Mouse (Mus musculus): ENCODE data around the gene Foxn3. TPM values are rescaled to one million over a fixed set of nuclear protein-coding genes. Genes with fewer than 3 reads are reported as not detected.

Gene Foxn3
- polyA plus RNA-seq, 1 experiment: 71.3 TPM

DNA sequence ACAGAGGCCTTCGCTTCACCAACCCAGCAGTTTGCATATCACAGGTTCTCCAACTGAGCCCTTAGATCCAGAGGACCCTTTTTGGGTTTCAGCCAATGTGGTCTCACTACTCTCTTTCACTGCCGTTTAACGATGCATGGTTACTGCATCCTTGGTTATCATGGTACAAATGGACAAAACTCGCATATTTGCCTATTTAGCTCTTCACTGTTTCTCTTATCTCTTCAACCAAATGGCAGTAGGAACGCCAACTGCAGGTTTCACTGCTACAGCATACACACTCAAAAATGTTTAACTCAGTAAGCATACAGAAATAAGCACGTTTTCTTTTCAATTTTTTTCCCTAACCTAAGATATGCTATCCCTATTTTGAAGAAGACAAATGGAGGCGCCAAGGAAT is 31.0 kb downstream of the Foxn3 start:
- DNase-seq: no peak
- TF ChIP-seq POLR2A (IDR thresholded peaks at IDR 0.05; ENCODE audit: control insufficient read depth, extremely low read depth, insufficient read depth, low read length, poor library complexity): no peak
- TF ChIP-seq CTCF (IDR thresholded peaks at IDR 0.05; ENCODE audit: borderline replicate concordance, control insufficient read depth, extremely low read depth, insufficient read depth, low read length, poor library complexity): no peak
- no peaks in the 10 kb centered on the region for H3K36me3 ChIP-seq (ENCODE audit: control insufficient read depth, insufficient read depth, low read length)

DNA sequence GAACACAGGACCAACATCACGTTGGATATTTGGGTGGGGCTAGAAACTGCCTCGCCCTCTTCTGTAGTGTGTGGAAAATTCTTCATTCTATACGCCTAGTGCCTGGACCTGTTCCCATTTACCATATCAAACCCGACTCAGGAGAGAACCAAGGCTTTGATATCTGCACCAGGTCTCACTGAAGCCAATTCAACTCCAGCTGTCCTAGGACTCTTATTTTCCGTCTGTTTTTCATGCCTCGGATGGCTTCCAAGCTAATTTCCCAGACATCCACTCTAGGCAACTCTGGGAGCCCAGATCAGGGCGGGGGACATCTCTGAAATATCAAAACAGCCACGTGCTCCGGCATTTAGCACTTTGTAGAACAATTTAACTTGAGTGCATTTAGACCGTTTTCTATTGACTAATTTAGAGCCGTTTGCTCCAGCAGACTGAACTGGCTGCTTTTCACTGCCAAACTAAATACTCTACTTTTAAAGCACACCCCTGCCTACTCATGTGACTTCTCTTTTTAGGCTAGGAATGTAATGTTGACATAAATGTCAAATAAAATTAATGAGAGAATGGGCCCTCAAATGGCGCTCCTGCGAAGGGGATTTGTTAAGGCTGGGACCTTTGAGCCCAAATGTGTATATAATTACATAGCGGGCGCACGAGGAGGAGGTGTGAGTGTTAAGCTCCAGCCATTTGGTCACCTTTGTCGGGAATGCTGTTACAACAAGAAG is 33.5 kb downstream of the Foxn3 start:
- DNase-seq: no peak
- 92% methylated on average over 17 of the region's 17 CpGs for WGBS
- H3K4me3 ChIP-seq (ENCODE audit: control insufficient read depth, insufficient read depth, low read length): no peak overlapping the region
- H3K36me3 ChIP-seq (ENCODE audit: control insufficient read depth, insufficient read depth, low read length): no peaks in the 10 kb centered on the region
- no peaks in the 10 kb centered on the region for H3K27me3 ChIP-seq (ENCODE audit: control insufficient read depth, insufficient read depth, low read length)
- no peak for TF ChIP-seq CTCF (IDR thresholded peaks at IDR 0.05; ENCODE audit: borderline replicate concordance, control insufficient read depth, extremely low read depth, insufficient read depth, low read length, poor library complexity)
- no peak for TF ChIP-seq POLR2A (IDR thresholded peaks at IDR 0.05; ENCODE audit: control insufficient read depth, extremely low read depth, insufficient read depth, low read length, poor library complexity)
- no peak overlapping the region for H3K27ac ChIP-seq (ENCODE audit: control insufficient read depth, insufficient read depth, low read length)
- H3K4me1 ChIP-seq (replicated peaks; ENCODE audit: control insufficient read depth, insufficient read depth, low read length): peaks cover 2% of the 10 kb centered on the region; the same call in 1 of the 2 replicates

More for the DNA sequence above, 31.0 kb downstream of the Foxn3 start:
- Histone ChIP-seq H3K27me3 (ENCODE audit: control insufficient read depth, insufficient read depth, low read length) (no peaks in the 10 kb centered on the region), H3K27ac (ENCODE audit: control insufficient read depth, insufficient read depth, low read length) (no peak overlapping the region), H3K4me3 (ENCODE audit: control insufficient read depth, insufficient read depth, low read length) (no peak overlapping the region), H3K4me1 (replicated peaks; ENCODE audit: control insufficient read depth, insufficient read depth, low read length) (no peaks in the 10 kb centered on the region)
- 97% methylated on average over 7 of the region's 7 CpGs for WGBS

DNA sequence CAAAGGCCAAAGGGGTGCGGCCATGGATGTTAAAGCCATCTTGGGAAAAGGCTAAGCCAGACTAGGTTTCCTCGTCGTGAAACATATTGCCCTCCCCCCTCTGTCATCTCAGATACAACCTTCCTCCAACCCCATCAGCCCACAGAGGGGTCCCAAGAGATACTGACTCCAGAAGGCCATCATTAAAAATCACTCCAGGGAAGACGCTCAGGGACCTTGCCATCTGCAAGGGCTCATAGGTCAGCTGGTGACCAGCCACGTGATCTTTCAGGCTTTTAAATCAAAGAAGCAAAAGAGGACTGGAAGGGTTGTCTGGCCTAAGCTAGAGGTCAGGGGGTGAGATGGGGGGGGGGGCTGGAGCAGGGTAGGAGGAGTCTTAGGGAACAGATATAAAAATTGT is 34.4 kb downstream of the Foxn3 start:
- DNase-seq: no peak

DNA sequence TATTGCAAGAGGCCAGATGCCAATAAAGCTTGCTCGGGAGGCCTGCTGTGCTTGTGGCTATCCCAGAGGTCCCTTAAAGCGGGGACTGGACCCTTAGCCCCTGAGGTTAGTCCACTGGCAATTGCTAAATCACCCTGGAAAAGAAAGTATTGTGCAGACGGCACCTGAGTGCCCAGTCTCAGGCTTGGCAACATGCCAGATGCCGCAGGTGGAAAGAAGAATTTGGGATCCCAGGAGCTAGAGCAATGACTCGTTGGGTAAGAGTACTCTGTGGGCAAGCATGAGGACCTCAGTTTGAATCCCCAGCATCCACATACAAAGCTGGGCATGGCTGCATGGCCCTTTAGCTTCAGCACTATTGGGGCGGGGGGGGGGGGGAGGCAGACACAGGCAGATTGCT is 35.9 kb downstream of the Foxn3 start:
- DNase-seq: no peak
- H3K4me3 ChIP-seq (ENCODE audit: control insufficient read depth, insufficient read depth, low read length): no peak overlapping the region
- no peak for TF ChIP-seq POLR2A (IDR thresholded peaks at IDR 0.05; ENCODE audit: control insufficient read depth, extremely low read depth, insufficient read depth, low read length, poor library complexity)
- TF ChIP-seq CTCF (IDR thresholded peaks at IDR 0.05; ENCODE audit: borderline replicate concordance, control insufficient read depth, extremely low read depth, insufficient read depth, low read length, poor library complexity): no peak
- WGBS: 91% methylated on average over 6 of the region's 6 CpGs
- peaks cover 8% of the 10 kb centered on the region for H3K4me1 ChIP-seq (replicated peaks; ENCODE audit: control insufficient read depth, insufficient read depth, low read length)
- no peak overlapping the region for H3K27ac ChIP-seq (ENCODE audit: control insufficient read depth, insufficient read depth, low read length)
- no peaks in the 10 kb centered on the region for H3K27me3 ChIP-seq (ENCODE audit: control insufficient read depth, insufficient read depth, low read length)
- H3K36me3 ChIP-seq (ENCODE audit: control insufficient read depth, insufficient read depth, low read length): no peaks in the 10 kb centered on the region

More for the DNA sequence above, 34.4 kb downstream of the Foxn3 start:
- H3K4me1 ChIP-seq (replicated peaks; ENCODE audit: control insufficient read depth, insufficient read depth, low read length): peaks cover 8% of the 10 kb centered on the region
- no peak overlapping the region for H3K4me3 ChIP-seq (ENCODE audit: control insufficient read depth, insufficient read depth, low read length)
- H3K27me3 ChIP-seq (ENCODE audit: control insufficient read depth, insufficient read depth, low read length): no peaks in the 10 kb centered on the region
- TF ChIP-seq CTCF (IDR thresholded peaks at IDR 0.05; ENCODE audit: borderline replicate concordance, control insufficient read depth, extremely low read depth, insufficient read depth, low read length, poor library complexity) (no peak), POLR2A (IDR thresholded peaks at IDR 0.05; ENCODE audit: control insufficient read depth, extremely low read depth, insufficient read depth, low read length, poor library complexity) (no peak)
- H3K27ac ChIP-seq (ENCODE audit: control insufficient read depth, insufficient read depth, low read length): no peak overlapping the region
- no peaks in the 10 kb centered on the region for H3K36me3 ChIP-seq (ENCODE audit: control insufficient read depth, insufficient read depth, low read length)
- 90% methylated on average over 5 of the region's 5 CpGs for WGBS

DNA sequence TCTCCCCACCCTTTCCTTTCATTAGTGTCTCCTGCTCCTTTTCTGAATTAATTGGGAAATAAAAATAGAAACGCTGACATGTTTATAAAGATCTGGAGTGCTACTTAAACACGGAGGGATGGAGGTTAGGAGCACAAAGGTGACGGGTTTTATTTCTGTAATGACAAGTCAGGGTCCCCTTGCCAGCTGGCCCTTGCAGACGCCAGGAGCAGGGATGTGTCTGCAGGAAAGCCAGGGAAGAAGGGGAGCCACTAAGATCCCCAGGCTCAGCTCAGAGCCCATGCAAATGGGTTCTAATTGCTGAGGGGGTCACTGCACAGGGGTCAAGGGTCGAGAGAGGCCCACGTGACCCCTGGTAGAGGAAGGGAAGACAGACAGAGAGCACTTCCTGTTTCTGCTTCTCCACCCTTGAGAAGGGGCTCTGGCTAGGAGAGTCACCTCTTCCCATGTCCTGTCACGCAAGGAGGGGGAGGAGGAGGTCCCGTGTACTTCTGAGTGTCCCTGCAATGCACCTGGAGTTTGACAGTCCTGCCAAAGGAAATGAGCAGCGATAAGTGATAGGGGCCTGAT is 36.7 kb downstream of the Foxn3 start:
- H3K27ac ChIP-seq (ENCODE audit: control insufficient read depth, insufficient read depth, low read length): no peak overlapping the region
- no peak for TF ChIP-seq POLR2A (IDR thresholded peaks at IDR 0.05; ENCODE audit: control insufficient read depth, extremely low read depth, insufficient read depth, low read length, poor library complexity)
- no peaks in the 10 kb centered on the region for H3K36me3 ChIP-seq (ENCODE audit: control insufficient read depth, insufficient read depth, low read length)
- no peaks in the 10 kb centered on the region for H3K27me3 ChIP-seq (ENCODE audit: control insufficient read depth, insufficient read depth, low read length)
- no peak for DNase-seq
- WGBS: 81% methylated on average over 9 of the region's 9 CpGs
- H3K4me1 ChIP-seq (replicated peaks; ENCODE audit: control insufficient read depth, insufficient read depth, low read length): peaks cover 8% of the 10 kb centered on the region
- no peak overlapping the region for H3K4me3 ChIP-seq (ENCODE audit: control insufficient read depth, insufficient read depth, low read length)

DNA sequence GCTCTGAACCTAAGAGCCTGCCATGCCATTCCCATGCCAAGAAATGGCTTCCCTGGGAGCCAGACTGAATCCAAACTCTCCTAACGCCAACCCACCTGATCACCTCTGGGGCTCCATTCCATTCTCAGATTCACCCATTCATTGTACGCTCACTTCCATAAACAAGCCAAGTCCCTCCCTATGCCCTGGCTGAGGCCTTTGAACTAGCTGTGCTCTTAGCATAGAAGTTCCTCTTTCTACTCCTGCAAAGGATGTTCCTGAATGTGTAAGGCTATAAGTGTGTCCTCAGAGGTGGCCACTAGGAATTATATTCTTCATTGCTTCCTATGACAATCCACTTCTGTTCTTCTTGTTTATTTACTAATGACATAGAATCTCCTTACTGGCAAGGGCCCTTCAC is 40.5 kb downstream of the Foxn3 start:
- TF ChIP-seq POLR2A (IDR thresholded peaks at IDR 0.05; ENCODE audit: control insufficient read depth, extremely low read depth, insufficient read depth, low read length, poor library complexity) (no peak), CTCF (IDR thresholded peaks at IDR 0.05; ENCODE audit: borderline replicate concordance, control insufficient read depth, extremely low read depth, insufficient read depth, low read length, poor library complexity) (no peak)
- H3K27me3 ChIP-seq (ENCODE audit: control insufficient read depth, insufficient read depth, low read length): no peaks in the 10 kb centered on the region
- no peak for DNase-seq
- no peak overlapping the region for H3K4me3 ChIP-seq (ENCODE audit: control insufficient read depth, insufficient read depth, low read length)
- H3K36me3 ChIP-seq (ENCODE audit: control insufficient read depth, insufficient read depth, low read length): no peaks in the 10 kb centered on the region
- peaks cover 10% of the 10 kb centered on the region for H3K4me1 ChIP-seq (replicated peaks; ENCODE audit: control insufficient read depth, insufficient read depth, low read length)
- WGBS: 84% methylated on average over 2 of the region's 2 CpGs
- no peak overlapping the region for H3K27ac ChIP-seq (ENCODE audit: control insufficient read depth, insufficient read depth, low read length)

Data from thymus, adult 2 months (tissue).